Comparison of ENCODE assay signal across 25 mouse cellular contexts in genomic region chr16:35487776-35488175, GRCm38 (mm10). TPM values are rescaled to one million over a fixed set of nuclear protein-coding genes. Genes with fewer than 3 reads are reported as not detected.
DNase-seq lines count a peak whose midpoint lies in the region; ATAC-seq and TF ChIP-seq lines count a peak whose summit lies in the region.
"Had no signal": no experiment of that assay in that cellular context is flagged by ENCODE, and none has a peak within 500 bp of the region (broad histone marks: within the 10 kb centered on the region; RNA-seq: fewer than 3 reads in every experiment).

No protein-coding gene starts in this region.

- WGBS in hindbrain, embryonic 10.5 days = 78% methylated on average over 4 of the region's 4 CpGs
- WGBS in hindbrain, embryonic 12.5 days = 67% methylated on average over 4 of the region's 4 CpGs
- 83% methylated on average over 4 of the region's 4 CpGs for WGBS in liver, postnatal 0 days (ENCODE audit: insufficient replicate concordance)
- 83% methylated on average over 4 of the region's 4 CpGs for WGBS in liver, embryonic 11.5 days

- no peak for DNase-seq in hindbrain, embryonic 10.5 days (ENCODE audit: low spot score)
- DNase-seq in liver, postnatal 0 days = no peak
- no peak for DNase-seq in liver, embryonic 11.5 days (ENCODE audit: low spot score)
- DNase-seq in ZHBTc4 (ENCODE audit: low read depth, low spot score) = peak; percentile 51
- DNase-seq in lung, adult 18-20 months = no peak
- DNase-seq: adrenal gland, postnatal 10 days; adrenal gland, postnatal 25 days; B cell, adult 2 months; cerebellum, adult 11 months; cerebellum, adult 18-20 months; cerebellum, adult 8-10 months; cerebellum, adult 9-11 months; cerebellum, postnatal 14 days; cerebellum, postnatal 36 days had no signal

- no peak for ATAC-seq in hindbrain, embryonic 12.5 days (ENCODE audit: low FRiP score)
- no peak for ATAC-seq in liver, postnatal 0 days
- no peak for ATAC-seq in liver, embryonic 11.5 days (replicated peaks; ENCODE audit: low FRiP score)
- ATAC-seq: CD4-positive, CD25-positive, alpha-beta regulatory T cell, adult 4 months; forebrain, embryonic 14.5 days; forebrain, embryonic 16.5 days; Patski had no signal

- H3K9ac ChIP-seq in hindbrain, embryonic 12.5 days = no peak overlapping the region
- H3K9ac ChIP-seq in liver, postnatal 0 days (replicated peaks) = no peak overlapping the region
- H3K9ac ChIP-seq in liver, embryonic 11.5 days (ENCODE audit: low read depth, low read length) = no peak overlapping the region
- H3K9ac ChIP-seq: embryonic facial prominence, embryonic 13.5 days; embryonic facial prominence, embryonic 15.5 days; forebrain, embryonic 12.5 days had no signal

- peaks cover 19% of the 10 kb centered on the region for H3K27me3 ChIP-seq in hindbrain, embryonic 10.5 days (ENCODE audit: insufficient read depth, poor library complexity, severe bottlenecking)
- peaks cover 8% of the 10 kb centered on the region; the same call in 1 of the 2 replicates for H3K27me3 ChIP-seq in hindbrain, embryonic 12.5 days
- no peaks in the 10 kb centered on the region for H3K27me3 ChIP-seq in liver, postnatal 0 days (ENCODE audit: insufficient read depth, low read length)
- H3K27me3 ChIP-seq in liver, embryonic 11.5 days (replicated peaks; ENCODE audit: control insufficient read depth, insufficient read depth, low read length) = no peaks in the 10 kb centered on the region
- H3K27me3 ChIP-seq: embryonic facial prominence, embryonic 13.5 days; embryonic facial prominence, embryonic 15.5 days had no signal

- H3K9me3 ChIP-seq in hindbrain, embryonic 10.5 days = no peaks in the 10 kb centered on the region
- H3K9me3 ChIP-seq in hindbrain, embryonic 12.5 days (replicated peaks) = no peaks in the 10 kb centered on the region
- no peaks in the 10 kb centered on the region for H3K9me3 ChIP-seq in liver, postnatal 0 days (ENCODE audit: low read length)
- no peaks in the 10 kb centered on the region for H3K9me3 ChIP-seq in liver, embryonic 11.5 days (ENCODE audit: control insufficient read depth, low read length)
- H3K9me3 ChIP-seq: embryonic facial prominence, embryonic 13.5 days; embryonic facial prominence, embryonic 15.5 days; forebrain, embryonic 10.5 days; forebrain, embryonic 12.5 days; G1E had no signal

- H3K36me3 ChIP-seq in hindbrain, embryonic 10.5 days = no peaks in the 10 kb centered on the region
- H3K36me3 ChIP-seq in hindbrain, embryonic 12.5 days = no peaks in the 10 kb centered on the region
- H3K36me3 ChIP-seq in liver, postnatal 0 days (replicated peaks; ENCODE audit: insufficient read depth, low read length) = no peaks in the 10 kb centered on the region
- H3K36me3 ChIP-seq in liver, embryonic 11.5 days (ENCODE audit: control insufficient read depth, insufficient read depth, low read length) = no peaks in the 10 kb centered on the region
- H3K36me3 ChIP-seq: embryonic facial prominence, embryonic 13.5 days; embryonic facial prominence, embryonic 15.5 days; forebrain, embryonic 10.5 days; forebrain, embryonic 12.5 days; G1E had no signal

- TF ChIP-seq EP300 in liver, postnatal 0 days (IDR thresholded peaks at IDR 0.05; ENCODE audit: low read depth) = no peak

- peaks cover 78% of the 10 kb centered on the region for H3K4me1 ChIP-seq in hindbrain, embryonic 10.5 days (replicated peaks)
- H3K4me1 ChIP-seq in hindbrain, embryonic 12.5 days = peaks cover 40% of the 10 kb centered on the region
- peaks cover 39% of the 10 kb centered on the region for H3K4me1 ChIP-seq in liver, postnatal 0 days (ENCODE audit: insufficient read depth)
- peaks cover 9% of the 10 kb centered on the region; the same call in 1 of the 2 replicates for H3K4me1 ChIP-seq in liver, embryonic 11.5 days (replicated peaks; ENCODE audit: control insufficient read depth, insufficient read depth, low read length)

- peak overlapping the region; percentile 45; the same call in 1 of the 2 replicates for H3K27ac ChIP-seq in hindbrain, embryonic 10.5 days
- no peak overlapping the region for H3K27ac ChIP-seq in hindbrain, embryonic 12.5 days
- H3K27ac ChIP-seq in liver, postnatal 0 days (ENCODE audit: low read depth) = peak overlapping the region; percentile 48; the same call in 1 of the 2 replicates
- H3K27ac ChIP-seq in liver, embryonic 11.5 days (ENCODE audit: low read depth, low read length) = no peak overlapping the region
- H3K27ac ChIP-seq: embryonic facial prominence, embryonic 13.5 days; embryonic facial prominence, embryonic 15.5 days; forebrain, embryonic 10.5 days; forebrain, embryonic 12.5 days had no signal

- no peak for TF ChIP-seq CTCF in liver, postnatal 0 days (IDR thresholded peaks at IDR 0.05; ENCODE audit: low read depth)

- no peak overlapping the region for H3K4me3 ChIP-seq in hindbrain, embryonic 10.5 days
- no peak overlapping the region for H3K4me3 ChIP-seq in hindbrain, embryonic 12.5 days
- no peak overlapping the region for H3K4me3 ChIP-seq in liver, postnatal 0 days (ENCODE audit: low read depth, low read length)
- H3K4me3 ChIP-seq in liver, embryonic 11.5 days (ENCODE audit: low read depth, low read length) = no peak overlapping the region
- H3K4me3 ChIP-seq: embryonic facial prominence, embryonic 13.5 days; embryonic facial prominence, embryonic 15.5 days; erythroblast, embryonic 14.5 days; forebrain, embryonic 10.5 days; forebrain, embryonic 12.5 days had no signal

- H3K4me2 ChIP-seq in hindbrain, embryonic 12.5 days (replicated peaks) = no peak overlapping the region
- no peak overlapping the region for H3K4me2 ChIP-seq in liver, postnatal 0 days (ENCODE audit: low read depth, low read length)
- no peak overlapping the region for H3K4me2 ChIP-seq in liver, embryonic 11.5 days
- H3K4me2 ChIP-seq: embryonic facial prominence, embryonic 13.5 days; embryonic facial prominence, embryonic 15.5 days; forebrain, embryonic 12.5 days had no signal

RNA-seq across cellular contexts. Expression of gene Pdia5, which starts 2.9 kb away (rescaled TPM):
- 23.0 and 28.2 TPM in 2 replicates for polyA plus RNA-seq in hindbrain, embryonic 10.5 days (2016; fragmentation: Nextera tagmentation; extraction: Ambion mirVana)
- polyA plus RNA-seq in hindbrain, embryonic 12.5 days (2016; fragmentation: Nextera tagmentation; extraction: Ambion mirVana) = 25.5 and 27.6 TPM in 2 replicates
- polyA plus RNA-seq in liver, postnatal 0 days (2015; fragmentation: Nextera tagmentation; extraction: Ambion mirVana) = 58.7 and 70.5 TPM in 2 replicates
- polyA plus RNA-seq in liver, embryonic 11.5 days (2014; fragmentation: Nextera tagmentation; extraction: Ambion mirVana) = 22.6 and 24.6 TPM in 2 replicates
- polyA plus RNA-seq: CD4-positive, CD25-positive, alpha-beta regulatory T cell, adult 4 months; G1E had no signal

RNA-seq across cellular contexts. Expression of gene Sema5b, which starts 53.2 kb away (rescaled TPM):
- polyA plus RNA-seq in hindbrain, embryonic 10.5 days (2016; fragmentation: Nextera tagmentation; extraction: Ambion mirVana) = 45.7 and 57.8 TPM in 2 replicates
- 36.7 and 42.9 TPM in 2 replicates for polyA plus RNA-seq in hindbrain, embryonic 12.5 days (2016; fragmentation: Nextera tagmentation; extraction: Ambion mirVana)
- polyA plus RNA-seq in liver, postnatal 0 days (2015; fragmentation: Nextera tagmentation; extraction: Ambion mirVana) = 0.11 TPM in 2 replicates
- polyA plus RNA-seq in liver, embryonic 11.5 days (2014; fragmentation: Nextera tagmentation; extraction: Ambion mirVana) = 0.88 and 1.4 TPM in 2 replicates
- polyA plus RNA-seq: CD4-positive, CD25-positive, alpha-beta regulatory T cell, adult 4 months; G1E had no signal

Comparison
In these comparisons a context has a peak if more than half of its experiments do, and no peak if none do; other contexts are left out.
1. H3K27ac ChIP-seq: peak in hindbrain, embryonic 10.5 days (single experiment) and liver, postnatal 0 days (single experiment); none in hindbrain, embryonic 12.5 days (single experiment) and liver, embryonic 11.5 days (single experiment).
2. RNA of gene Sema5b, which starts 53.2 kb away (polyA plus RNA-seq): 45.7 to 57.8 TPM in hindbrain, embryonic 10.5 days and 36.7 to 42.9 TPM in hindbrain, embryonic 12.5 days; 0.88 to 1.4 TPM in liver, embryonic 11.5 days and 0.11 TPM in liver, postnatal 0 days; every median in the first group is over 10 times any median in the second.